Mouse (Mus musculus): ENCODE results near the gene Tmem132d.
"Not testable (repeated sequence)": the region's sequence is repeated elsewhere in the genome, so short reads cannot be mapped to it uniquely, and the experiment has no call there.

Gene Tmem132d

DNA sequence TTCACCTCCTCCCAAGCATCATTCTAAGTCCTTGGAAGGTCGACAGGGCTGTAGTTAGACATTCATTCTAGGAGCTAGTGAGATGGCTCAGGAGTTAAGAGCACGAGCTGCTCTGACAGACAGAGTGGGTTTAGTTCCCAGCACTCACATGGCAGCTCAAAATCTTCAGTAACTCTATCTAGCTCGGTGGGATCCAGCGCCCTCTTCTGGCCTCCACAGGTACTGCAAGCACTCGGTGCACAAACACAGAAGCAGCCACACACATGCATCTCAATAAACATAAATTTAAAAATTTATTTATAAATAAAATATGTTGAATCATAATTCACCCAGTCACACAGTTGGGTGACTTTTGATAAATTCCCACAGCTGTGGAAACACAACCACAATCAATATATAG lies 321.2 kb downstream of the Tmem132d start:
- no peak for DNase-seq (ENCODE audit: extremely low spot score, low read depth, low spot score)

DNA sequence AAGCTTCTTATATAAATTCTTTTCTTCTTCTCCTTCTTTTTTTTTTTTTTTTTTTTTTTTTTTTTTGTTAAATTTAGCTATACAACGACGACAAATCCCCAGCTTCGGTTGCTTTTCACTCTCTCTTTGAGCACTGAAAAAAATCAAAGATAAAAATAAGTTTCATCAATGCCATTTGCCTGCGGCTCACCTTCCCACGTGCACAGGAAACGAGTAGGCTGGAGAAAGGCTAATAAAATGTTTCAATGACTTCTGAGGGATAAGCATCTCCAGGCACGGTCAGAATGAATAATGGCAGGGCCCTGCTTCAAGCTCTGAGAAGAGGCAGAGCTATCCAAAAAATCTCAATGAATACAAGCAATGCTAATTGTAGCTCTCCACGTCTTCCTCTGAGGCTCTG lies 330.3 kb downstream of the Tmem132d start:
- DNase-seq (ENCODE audit: extremely low spot score, low read depth, low spot score) = no peak

GRCm38 (mm10) chr5:128100331-128100730 lies 332.5 kb downstream of the Tmem132d start:
- DNase-seq (ENCODE audit: extremely low spot score, low read depth, low spot score) = no peak

- no peak for DNase-seq (ENCODE audit: extremely low spot score, low read depth, low spot score)
Measured at GRCm38 (mm10) chr5:128099439-128099838, 333.4 kb downstream of the Tmem132d start.

DNA sequence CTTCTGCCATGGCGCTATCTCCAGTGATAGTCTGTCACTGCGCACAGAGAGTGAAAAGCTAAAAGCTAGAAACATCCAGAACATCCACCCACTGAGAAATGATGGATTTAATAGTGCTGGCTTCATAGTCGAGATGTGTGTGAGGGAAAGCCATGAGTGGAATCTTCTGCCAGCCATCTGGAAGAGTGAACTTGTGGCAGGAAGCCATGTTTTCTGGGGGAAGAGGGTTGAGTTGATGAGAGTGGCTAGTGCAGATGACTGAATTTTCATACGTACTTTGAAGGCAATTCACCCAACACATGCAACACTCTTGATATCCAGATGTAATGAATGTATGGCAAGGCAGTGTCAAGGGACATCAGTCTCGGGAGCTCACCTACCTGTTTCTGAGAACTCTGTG lies 342.3 kb downstream of the Tmem132d start:
- no peak for DNase-seq (ENCODE audit: extremely low spot score, low read depth, low spot score)

DNA sequence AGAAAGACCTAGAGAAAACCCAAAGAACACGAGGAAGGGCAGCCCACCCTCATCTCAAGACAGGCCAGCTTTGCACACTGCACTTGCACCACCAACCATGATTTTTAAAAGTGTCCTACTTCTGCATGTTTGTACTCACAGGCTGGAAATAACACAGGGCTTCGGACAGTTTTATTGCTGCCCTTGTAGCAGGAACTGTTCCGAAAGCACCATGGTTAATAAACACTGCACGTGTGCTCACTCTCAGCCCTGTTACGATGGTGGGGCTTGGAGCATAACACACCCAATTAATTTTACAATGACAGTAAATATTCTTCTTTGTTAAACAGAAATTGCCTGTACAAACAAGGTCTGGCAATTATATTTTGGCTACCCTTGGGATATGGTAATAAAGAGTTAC lies 357.4 kb downstream of the Tmem132d start:
- no peak for DNase-seq (ENCODE audit: extremely low spot score, low read depth, low spot score)

GRCm38 (mm10) chr5:128072616-128073015 lies 360.3 kb downstream of the Tmem132d start:
- no peak for DNase-seq (ENCODE audit: extremely low spot score, low read depth, low spot score)

DNA sequence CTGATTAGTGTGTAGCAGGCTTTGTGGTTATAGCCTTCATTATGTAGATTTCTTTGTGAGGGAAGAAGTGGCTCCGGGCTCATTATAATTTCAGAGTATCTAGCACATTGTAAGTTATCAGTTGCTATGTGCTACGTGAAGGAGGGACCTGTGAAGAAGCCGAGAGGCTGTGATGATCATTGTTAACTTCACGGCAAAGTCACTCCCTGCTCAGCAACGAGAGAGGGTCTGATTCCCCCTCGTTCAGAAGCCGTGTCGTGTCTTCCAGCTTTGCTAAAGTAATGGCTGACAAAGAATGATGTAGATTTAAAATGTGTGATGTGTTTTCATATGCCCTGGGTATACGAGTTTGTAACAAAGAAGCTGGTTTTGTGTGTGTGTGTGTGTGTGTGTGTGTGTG lies 391.1 kb downstream of the Tmem132d start:
- no peak for DNase-seq (ENCODE audit: extremely low spot score, low read depth, low spot score)

- no peak for DNase-seq (ENCODE audit: extremely low spot score, low read depth, low spot score)
Measured at GRCm38 (mm10) chr5:128040036-128040435, 392.8 kb downstream of the Tmem132d start.

- no peak for DNase-seq (ENCODE audit: extremely low spot score, low read depth, low spot score)
Measured at GRCm38 (mm10) chr5:128027076-128027475, 405.8 kb downstream of the Tmem132d start.

GRCm38 (mm10) chr5:128004666-128005065 lies 428.2 kb downstream of the Tmem132d start:
- no peak for DNase-seq (ENCODE audit: extremely low spot score, low read depth, low spot score)

GRCm38 (mm10) chr5:127996526-127997245 lies 436.2 kb downstream of the Tmem132d start:
- no peak for DNase-seq (ENCODE audit: extremely low spot score, low read depth, low spot score)

DNA sequence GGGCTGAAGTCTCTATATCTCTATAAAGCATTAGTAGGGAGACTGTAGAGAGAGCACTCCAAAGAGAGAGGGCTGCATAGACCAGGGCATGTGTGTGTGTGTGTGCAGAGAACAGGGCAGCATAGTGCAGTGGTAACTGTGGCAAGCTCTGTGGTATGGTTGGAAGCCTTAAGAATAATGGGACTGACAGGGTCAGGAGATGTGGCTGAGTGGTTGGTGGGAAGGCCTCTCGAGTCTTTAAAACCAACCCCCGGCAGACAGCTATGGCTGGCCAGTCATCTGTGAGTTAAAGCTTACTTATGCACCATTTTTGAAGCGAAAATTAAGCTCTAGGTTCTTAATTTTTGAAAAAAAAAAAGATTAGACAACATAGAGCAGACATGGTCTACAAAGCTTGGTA lies 439.4 kb downstream of the Tmem132d start:
- DNase-seq (ENCODE audit: extremely low spot score, low read depth, low spot score) = no peak

DNA sequence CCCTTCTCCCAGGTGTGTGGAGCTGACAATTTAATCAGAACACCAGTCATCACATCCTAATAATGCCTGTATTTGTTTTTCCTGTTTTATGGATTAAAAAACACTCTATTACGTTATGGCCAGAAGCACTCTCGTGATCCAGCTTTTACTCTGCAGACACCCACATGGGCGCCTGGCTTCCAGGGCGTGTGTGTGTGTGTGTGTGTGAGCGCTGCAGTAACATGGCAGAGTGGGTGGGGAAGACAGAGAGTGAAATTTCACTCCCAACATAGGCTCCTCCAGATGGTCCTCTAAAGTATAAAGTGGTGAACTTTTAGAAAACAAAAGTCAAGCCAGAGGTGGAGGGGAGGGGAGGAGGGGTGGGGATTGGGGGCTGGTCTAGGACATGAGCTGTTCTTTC lies 442.1 kb downstream of the Tmem132d start:
- DNase-seq (ENCODE audit: extremely low spot score, low read depth, low spot score) = no peak

DNA sequence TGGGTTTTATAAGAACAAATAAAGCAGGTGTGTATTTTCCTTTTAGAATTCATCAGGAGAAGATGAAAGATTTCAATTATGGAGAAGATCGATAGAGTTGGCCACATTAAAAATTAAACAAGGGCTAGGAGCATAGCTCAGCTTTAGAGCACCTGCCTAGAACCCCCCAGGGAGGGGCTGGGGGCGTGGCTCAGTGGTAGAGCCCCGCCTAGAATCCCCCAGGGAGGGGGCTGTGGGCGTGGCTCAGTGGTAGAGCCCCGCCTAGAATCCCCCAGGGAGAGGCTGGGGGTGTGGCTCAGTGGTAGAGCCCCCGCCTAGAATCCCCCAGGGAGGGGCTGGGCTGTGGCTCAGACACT lies 452.9 kb downstream of the Tmem132d start:
- not testable (repeated sequence) for DNase-seq (ENCODE audit: extremely low spot score, low read depth, low spot score)

DNA sequence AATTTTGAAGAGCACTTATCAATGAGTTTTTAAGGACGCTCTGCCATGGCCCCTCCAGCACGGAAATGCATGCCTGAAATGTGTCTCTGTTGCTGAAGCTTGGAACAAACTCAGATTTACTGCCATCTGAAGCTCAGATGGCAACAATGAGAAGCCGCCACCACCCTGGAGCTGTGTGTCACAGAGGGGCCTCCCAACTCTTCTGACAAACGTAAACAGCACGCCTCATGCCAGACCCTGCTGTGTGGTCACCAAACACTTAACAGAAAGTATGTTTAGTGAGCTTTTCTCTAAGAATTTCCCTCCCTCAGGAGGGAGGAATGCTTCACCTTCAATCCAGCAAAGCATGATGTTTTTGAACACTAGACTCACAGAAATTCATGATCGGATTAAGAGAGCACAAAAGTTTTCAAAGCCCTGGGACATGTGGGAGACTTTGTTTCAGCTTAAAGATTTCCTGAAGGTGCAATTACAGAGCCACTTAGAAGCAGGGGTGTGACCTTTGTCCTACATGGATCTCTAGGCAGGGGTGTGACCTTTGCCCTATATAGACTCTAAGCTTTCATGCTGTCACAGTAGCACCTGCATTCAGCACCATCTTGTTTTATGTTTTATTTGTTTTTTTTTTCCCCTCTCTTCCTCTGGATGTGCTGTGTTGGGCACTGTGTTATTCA lies 453.4 kb downstream of the Tmem132d start:
- peak; percentile 5 for DNase-seq (ENCODE audit: extremely low spot score, low read depth, low spot score)

- no peak for DNase-seq (ENCODE audit: extremely low spot score, low read depth, low spot score)
Measured at GRCm38 (mm10) chr5:127976661-127977060, 456.2 kb downstream of the Tmem132d start.

DNA sequence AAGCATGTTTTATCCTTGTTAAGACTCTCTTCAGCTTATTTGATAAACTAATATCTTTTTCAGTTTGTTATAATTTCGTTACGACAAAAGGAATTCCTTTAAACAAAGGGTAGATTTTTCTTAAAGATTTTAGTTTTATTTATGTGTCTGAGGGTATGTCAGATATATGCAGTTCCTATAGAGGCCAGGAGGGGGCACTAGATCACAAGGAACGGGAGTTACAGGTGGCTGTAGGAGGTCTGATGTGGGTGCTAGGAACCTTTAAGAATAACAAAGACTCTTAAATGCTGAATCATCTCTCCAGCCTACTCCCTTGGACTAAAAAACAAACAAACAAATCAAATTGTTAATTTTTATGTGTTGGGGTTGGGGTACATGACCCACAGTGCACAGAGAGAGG lies 467.2 kb downstream of the Tmem132d start:
- DNase-seq (ENCODE audit: extremely low spot score, low read depth, low spot score) = no peak

DNA sequence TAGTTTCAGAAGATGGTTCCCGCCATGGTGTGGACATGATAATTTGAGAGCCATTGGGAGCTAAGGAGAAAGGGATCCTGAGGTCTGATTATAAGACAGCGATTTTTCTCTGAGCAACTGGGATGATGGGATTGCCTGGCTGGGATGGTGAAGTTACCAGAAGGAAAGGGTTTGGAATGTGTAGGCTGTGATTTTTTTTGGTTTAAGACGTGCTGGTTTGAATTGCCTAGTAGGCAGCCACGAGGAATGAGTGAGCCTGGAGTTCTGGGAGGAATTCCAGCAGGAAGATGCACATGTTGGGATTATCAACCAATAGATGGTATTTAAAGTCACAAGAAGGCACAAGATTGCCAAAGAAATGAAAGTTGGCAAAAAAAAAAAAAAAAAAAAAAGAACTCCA lies 470.2 kb downstream of the Tmem132d start:
- no peak for DNase-seq (ENCODE audit: extremely low spot score, low read depth, low spot score)

DNA sequence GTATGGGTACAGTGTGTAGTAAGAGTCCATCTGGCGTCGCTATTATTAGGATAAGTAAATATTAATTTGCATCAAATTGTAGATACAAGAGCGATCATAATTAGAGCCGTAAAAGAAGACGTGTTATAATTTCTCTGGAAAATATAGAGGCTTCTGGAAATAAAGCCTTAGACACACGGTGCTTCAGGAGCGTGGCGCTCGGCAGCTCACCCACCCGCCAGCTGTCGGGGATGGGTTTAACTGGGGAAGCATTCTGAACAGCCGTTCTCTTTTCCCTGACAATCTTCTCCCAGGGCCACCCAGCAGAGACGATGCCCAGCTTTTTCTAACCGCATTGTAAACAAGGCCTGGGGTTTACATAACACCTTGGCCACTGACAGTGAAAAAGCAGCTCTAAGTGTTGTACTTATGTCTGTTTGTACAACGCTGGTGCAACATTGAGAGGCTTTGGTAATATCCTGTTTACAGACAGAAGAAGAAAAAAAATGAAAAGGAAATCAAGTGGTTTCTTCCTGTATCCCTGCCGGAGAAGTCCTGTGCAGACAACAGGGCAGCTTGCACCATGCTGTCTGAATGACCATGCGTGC lies 476.3 kb downstream of the Tmem132d start:
- no peak for DNase-seq (ENCODE audit: extremely low spot score, low read depth, low spot score)

DNA sequence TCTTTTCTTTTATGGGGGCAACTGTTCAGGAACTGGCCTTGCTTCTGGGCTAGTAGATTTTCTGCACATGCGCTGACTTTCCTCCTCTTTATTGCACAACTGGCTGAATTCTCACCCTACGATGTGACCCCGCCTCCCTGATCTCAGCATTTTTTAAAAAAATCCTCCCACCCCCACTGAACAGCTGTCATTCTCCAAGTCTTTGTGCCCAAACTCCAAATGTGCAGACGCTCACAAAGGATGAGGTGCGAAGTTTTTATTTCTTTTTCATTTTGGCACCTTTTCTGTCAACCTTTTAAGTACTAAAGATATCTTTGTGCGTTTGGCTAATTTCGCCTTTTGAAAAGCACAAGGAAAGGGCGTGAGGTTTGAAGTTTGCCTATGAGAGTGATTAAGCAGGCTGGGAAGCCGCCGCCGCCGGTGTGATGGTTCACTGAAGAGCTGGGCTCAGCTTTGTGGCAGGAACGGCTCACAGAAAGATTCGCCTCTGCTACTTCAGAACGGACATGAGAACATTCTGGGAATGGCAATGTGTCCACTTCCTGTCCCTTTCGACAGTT lies 478.6 kb downstream of the Tmem132d start:
- DNase-seq (ENCODE audit: extremely low spot score, low read depth, low spot score) = no peak

- no peak for DNase-seq (ENCODE audit: extremely low spot score, low read depth, low spot score)
Measured at GRCm38 (mm10) chr5:127952800-127953199, 480.1 kb downstream of the Tmem132d start.

Data from hindlimb bud, embryonic 11.5 days (tissue).